Mouse (Mus musculus) heart, embryonic 14.5 days (tissue): ENCODE measurements around the gene Tcte1. TPM values are rescaled to one million over a fixed set of nuclear protein-coding genes. Genes with fewer than 3 reads are reported as not detected.

Experiments
- ATAC-seq: fragments of 200-750 bp; cut with Nextera tagmentation; 2 replicates; pipeline ENCODE4 v1.8.0; 2017; ENCODE audit warnings: low read depth, moderate TSS enrichment; ENCODE audit not compliant: insufficient number of reproducible peaks, insufficient read depth, low FRiP score
- H3K27ac ChIP-seq, 2 experiments: fragments of 200-500 bp in 1 of 2; fragments of 300-500 bp in 1 of 2; sonication (generic) in 1 of 2; replicated peaks in 1 of 2; 2 replicates each; pipeline ENCODE4 v1.5.1; 2012 to 2014; ENCODE audit warnings: low read depth in 2 of 2, low read length in 2 of 2, control low read depth in 1 of 2, mild to moderate bottlenecking in 1 of 2, mixed read lengths in 1 of 2; ENCODE audit not compliant: control insufficient read depth in 1 of 2, insufficient read depth in 1 of 2
- H3K27me3 ChIP-seq: fragments of 300-500 bp; sonication (generic); 2 replicates; pipeline ENCODE4 v1.6.1; 2014; ENCODE audit warnings: mild to moderate bottlenecking, low read length, control low read depth; ENCODE audit not compliant: control insufficient read depth, insufficient read depth
- H3K36me3 ChIP-seq: fragments of 300-500 bp; sonication (generic); 2 replicates; pipeline ENCODE4 v1.6.1; 2014; ENCODE audit warnings: mild to moderate bottlenecking, control low read depth, low read length, mixed read lengths; ENCODE audit not compliant: control insufficient read depth, insufficient read depth
- H3K4me1 ChIP-seq, 2 experiments: fragments of 200-500 bp in 1 of 2; fragments of 300-500 bp in 1 of 2; sonication (generic) in 1 of 2; 2 replicates each; pipeline ENCODE4 v1.6.1; 2012 to 2014; ENCODE audit warnings: low read length in 2 of 2, control low read depth in 1 of 2, mixed read lengths in 1 of 2; ENCODE audit not compliant: control insufficient read depth in 2 of 2, insufficient read depth in 2 of 2
- H3K4me2 ChIP-seq: fragments of 300-500 bp; sonication (generic); 2 replicates; pipeline ENCODE4 v1.6.1; 2014; ENCODE audit warnings: mild to moderate bottlenecking, low read length
- H3K4me3 ChIP-seq, 2 experiments: fragments of 200-500 bp in 1 of 2; fragments of 300-500 bp in 1 of 2; sonication (generic) in 1 of 2; 2 replicates each; pipeline ENCODE4 v1.5.1; 2012 to 2014; ENCODE audit warnings: low read length in 2 of 2, mild to moderate bottlenecking in 2 of 2, control low read depth in 1 of 2, low read depth in 1 of 2, moderate library complexity in 1 of 2; ENCODE audit not compliant: control insufficient read depth in 1 of 2, insufficient read depth in 1 of 2
- H3K9ac ChIP-seq: fragments of 300-500 bp; sonication (generic); 2 replicates; pipeline ENCODE4 v1.6.1; 2014; ENCODE audit warnings: mild to moderate bottlenecking, low read length
- H3K9me3 ChIP-seq: fragments of 300-500 bp; sonication (generic); 2 replicates; pipeline ENCODE4 v1.6.1; 2016; ENCODE audit warnings: low read length, control low read depth; ENCODE audit not compliant: control insufficient read depth
- WGBS: fragments of 180-500 bp; shearing (Covaris S2); extraction: QIAGEN DNeasy Blood & Tissue Kit; methylation state at CpG from one replicate; pipeline ENCODE4 v1.1.7; 2014; 5-methylcytosine and 5-hydroxymethylcytosine counted together
- polyA plus RNA-seq: library from polyadenylated mRNA; unstranded; fragments of >200 nt; fragmentation: Nextera tagmentation; extraction: Ambion mirVana; gene quantifications from 2 replicates; pipeline ENCODE4 v1.2.1, GENCODE M21; 2014

The Tcte1 gene
- polyA plus RNA-seq, 1 experiment from 2014 or later: 0.28 TPM

DNA sequence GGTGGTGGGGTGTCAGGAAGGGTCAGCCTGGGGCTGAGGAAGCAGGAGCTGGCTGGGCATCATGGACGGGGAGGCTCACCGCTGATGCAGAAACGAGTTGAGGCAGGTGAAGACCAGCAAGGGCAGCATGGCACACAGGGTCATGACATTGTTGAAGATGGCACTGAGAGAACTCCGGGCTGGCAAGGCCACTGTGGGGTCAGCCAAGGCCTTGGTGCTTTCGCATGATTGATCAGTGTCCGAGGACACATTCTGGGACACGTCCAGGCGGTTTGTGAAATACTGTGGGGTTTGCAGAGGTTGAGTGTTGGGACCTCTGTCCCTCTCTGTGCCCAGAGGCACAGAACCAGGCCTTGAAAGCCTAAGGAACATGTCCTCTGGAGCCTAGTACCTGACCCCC, 66.6 kb downstream of the Tcte1 start:
- H3K27me3 ChIP-seq: no peaks in the 10 kb centered on the region
- H3K9me3 ChIP-seq: no peaks in the 10 kb centered on the region
- H3K36me3 ChIP-seq: peaks cover 42% of the 10 kb centered on the region
- H3K9ac ChIP-seq: no peak overlapping the region
- no peak overlapping the region for H3K4me2 ChIP-seq
- WGBS: 88% methylated on average over 8 of the region's 8 CpGs
- no peak overlapping the region for H3K4me3 ChIP-seq
- H3K4me1 ChIP-seq: peaks cover 43% of the 10 kb centered on the region in 2 experiments
- no peak for ATAC-seq
- H3K27ac ChIP-seq: no peak overlapping the region

DNA sequence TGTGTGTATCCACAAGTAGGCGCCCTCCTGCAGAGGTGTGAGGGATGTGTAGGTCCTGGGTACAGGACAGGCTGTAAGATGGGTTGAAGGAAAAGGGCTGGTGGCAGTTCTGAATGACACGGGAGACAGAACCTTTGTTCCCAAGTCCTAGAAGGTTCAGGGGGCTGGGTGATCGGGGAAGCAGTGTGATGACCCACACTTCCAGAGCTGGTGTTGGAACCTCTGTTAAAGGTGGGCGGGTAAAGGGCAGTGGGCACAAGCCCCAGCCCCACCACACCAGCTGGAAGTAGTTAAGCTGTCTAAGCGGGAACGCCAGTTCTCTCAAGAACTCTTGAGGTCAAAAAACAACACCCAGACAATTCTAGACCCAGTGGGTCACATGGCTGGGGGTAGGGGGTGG, 67.2 kb downstream of the Tcte1 start:
- no peak overlapping the region for H3K4me3 ChIP-seq
- 78% methylated on average over 6 of the region's 6 CpGs for WGBS
- H3K36me3 ChIP-seq: peaks cover 42% of the 10 kb centered on the region
- H3K27me3 ChIP-seq: no peaks in the 10 kb centered on the region
- no peak for ATAC-seq
- H3K4me1 ChIP-seq: peaks cover 41 to 45% of the 10 kb centered on the region in 2 experiments
- H3K4me2 ChIP-seq: no peak overlapping the region
- H3K27ac ChIP-seq: no peak overlapping the region
- H3K9me3 ChIP-seq: no peaks in the 10 kb centered on the region
- H3K9ac ChIP-seq: no peak overlapping the region

DNA sequence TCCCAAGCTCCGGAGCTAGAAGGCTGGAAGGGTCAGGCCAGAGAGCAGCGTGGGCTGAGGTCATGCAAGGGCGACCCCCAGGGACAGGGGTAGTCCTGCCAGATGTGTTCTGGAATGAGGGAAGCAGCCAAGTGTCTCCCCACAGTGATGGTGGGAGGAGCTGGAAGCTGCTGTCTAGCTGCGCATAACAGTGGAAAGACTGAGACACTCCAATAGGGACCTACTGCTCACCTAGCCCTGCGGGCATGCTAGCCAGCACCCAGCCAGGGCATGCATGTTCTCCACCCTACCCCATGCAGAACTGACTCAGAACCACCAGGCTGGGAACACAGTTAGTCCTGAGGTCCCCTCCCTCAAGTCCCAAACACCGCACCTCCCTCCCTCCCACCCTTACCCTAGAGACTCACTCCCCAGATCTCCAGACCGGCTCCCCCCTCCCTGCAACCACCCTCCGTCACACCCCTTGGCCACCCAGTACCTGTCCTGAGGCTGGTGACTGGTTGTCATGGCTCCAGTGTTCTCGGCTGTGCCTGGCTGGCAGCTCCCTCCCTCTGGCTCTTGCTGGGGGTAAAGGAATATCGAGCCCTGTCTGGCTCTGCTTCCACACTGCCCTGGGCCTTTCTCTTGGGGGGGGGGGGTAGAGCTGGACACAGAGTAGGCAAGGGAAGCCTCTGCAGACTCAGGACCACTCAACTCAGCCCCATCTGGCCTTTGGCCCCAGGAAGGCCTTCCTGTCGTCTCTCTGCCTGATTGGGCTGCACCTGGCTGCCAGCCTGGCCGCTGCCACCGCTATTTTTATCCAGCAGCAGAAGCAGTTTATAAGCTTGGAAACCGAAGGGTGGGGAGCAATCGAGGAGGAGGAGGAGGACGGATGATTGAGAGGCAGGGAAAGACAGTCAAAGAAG, 68.7 kb downstream of the Tcte1 start:
- peak overlapping the region; percentile 12 to 19; a peak in 3 of 4 replicates for H3K4me3 ChIP-seq
- no peaks in the 10 kb centered on the region for H3K27me3 ChIP-seq
- H3K4me1 ChIP-seq: peaks cover 43 to 51% of the 10 kb centered on the region in 2 experiments
- ATAC-seq: peak; percentile 1; the same call in 1 of the 2 replicates
- 37% methylated on average over 16 of the region's 16 CpGs for WGBS
- peak overlapping the region; percentile 55 for H3K9ac ChIP-seq
- H3K36me3 ChIP-seq: peaks cover 32% of the 10 kb centered on the region
- H3K27ac ChIP-seq: peak overlapping the region; percentile 47 to 74
- no peaks in the 10 kb centered on the region for H3K9me3 ChIP-seq
- H3K4me2 ChIP-seq: peak overlapping the region; percentile 99

Other genes with a start within 250 kb of the Tcte1 start
- 50.7 and 52.5 TPM in 2 replicates for gene Cdc5l, start 89.7 kb upstream of the Tcte1 start, polyA plus RNA-seq
- 1.8 TPM in 2 replicates for gene Spats1, start 48.0 kb upstream of the Tcte1 start, polyA plus RNA-seq
- gene Aars2, start 16.6 kb upstream of the Tcte1 start, polyA plus RNA-seq: 13.2 and 15.3 TPM in 2 replicates
- gene Tmem151b, start 26.2 kb downstream of the Tcte1 start, polyA plus RNA-seq: 0.47 and 0.55 TPM in 2 replicates
- gene Nfkbie, start 32.3 kb downstream of the Tcte1 start, polyA plus RNA-seq: 2.7 and 2.9 TPM in 2 replicates
- 91.3 and 92.4 TPM in 2 replicates for gene Slc35b2, start 40.4 kb downstream of the Tcte1 start, polyA plus RNA-seq
- 1,215 and 1,233 TPM in 2 replicates for gene Hsp90ab1, start 49.8 kb downstream of the Tcte1 start, polyA plus RNA-seq
- 84.7 and 87.8 TPM in 2 replicates for gene Slc29a1, start 76.2 kb downstream of the Tcte1 start, polyA plus RNA-seq
- gene Mymx, start 78.7 kb downstream of the Tcte1 start, polyA plus RNA-seq: not detected in 2 replicates
- 0.12 TPM in 1 of 2 replicates, not detected in the other for gene Capn11, start 135.9 kb downstream of the Tcte1 start, polyA plus RNA-seq
- gene Mrpl14, start 162.9 kb downstream of the Tcte1 start, polyA plus RNA-seq: 148 and 155 TPM in 2 replicates
- 31.2 and 32.4 TPM in 2 replicates for gene Tmem63b, start 163.5 kb downstream of the Tcte1 start, polyA plus RNA-seq
- gene 1600014C23Rik, start 210.4 kb downstream of the Tcte1 start, polyA plus RNA-seq: 0.73 and 1.0 TPM in 2 replicates